Mouse (Mus musculus) left cerebral cortex, adult 18-20 months (tissue): ENCODE measurements around the gene Ptprh. TPM values are rescaled to one million over a fixed set of nuclear protein-coding genes. Genes with fewer than 3 reads are reported as not detected.

Experiments
- DNase-seq, 2 experiments: peaks; one replicate each; pipeline ENCODE4 v3.0.0; 2021 to 2022; ENCODE audit warnings: low spot score in 2 of 2, mixed read lengths in 1 of 2
- long read RNA-seq, 2 experiments: library from polyadenylated mRNA; stranded (forward); transcript quantifications; one replicate each; pipeline ENCODE4 v2.0.0; 2021
- total RNA-seq, 2 experiments: library from RNA; stranded (reverse); gene quantifications; 2 replicates each; pipeline ENCODE4 v1.2.3; 2021

Ptprh gene
- total RNA-seq, result 1 to 10 TPM in 1 of 2 experiments, under 1 TPM in 1; 0.82 to 1.1 TPM
- long read RNA-seq, experiment 1, partial matches to known transcripts, result 1 of 2 reads
- long read RNA-seq, experiment 1, other reads (novel, unspliced or antisense), result 1 of 2 reads
- long read RNA-seq, experiment 2, result 0 reads

DNA sequence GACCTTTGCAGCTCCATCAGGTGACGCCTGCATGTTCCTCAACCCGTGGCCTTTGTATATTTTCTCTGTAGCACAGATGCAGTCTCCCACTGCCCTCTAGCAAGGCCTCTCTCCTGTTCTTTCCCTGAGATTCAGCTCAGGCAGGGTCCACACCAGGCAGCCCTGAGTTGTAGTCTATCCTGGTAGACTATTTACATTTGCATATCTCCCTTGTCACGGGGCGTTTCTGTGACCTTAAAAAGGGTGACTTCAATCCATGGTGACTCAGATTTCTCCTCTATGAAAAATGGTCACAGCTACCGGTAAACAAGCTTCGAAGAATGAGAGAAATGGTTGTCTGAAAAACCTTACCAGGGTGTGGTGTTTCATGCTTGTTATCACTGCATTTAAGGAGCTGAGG lies at the start of gene Ptprh:
Ptprh (minus strand) TSS at position 169 of the 400 bp plus-strand sequence.
- DNase-seq, result no peak

DNA sequence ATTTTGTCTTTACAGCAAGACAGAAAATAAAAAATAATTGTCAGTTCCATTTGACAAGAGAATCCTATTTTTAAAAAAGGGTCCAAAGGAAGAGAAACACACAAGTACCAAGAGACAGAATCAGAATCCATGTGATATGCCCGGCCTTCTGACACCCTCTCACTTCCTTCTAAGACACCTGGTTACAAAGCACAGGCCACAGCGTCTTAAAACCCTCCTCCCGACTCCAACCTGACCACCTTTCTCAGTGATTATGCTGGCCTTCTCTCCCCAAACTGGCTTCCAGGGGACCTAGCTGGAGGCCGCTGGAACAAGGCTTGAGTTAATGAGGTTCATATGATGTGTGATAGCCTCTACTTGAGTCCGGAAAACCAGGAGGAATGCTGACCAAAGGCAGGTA lies 49.5 kb upstream of the Ptprh start:
- no peak for DNase-seq

DNA sequence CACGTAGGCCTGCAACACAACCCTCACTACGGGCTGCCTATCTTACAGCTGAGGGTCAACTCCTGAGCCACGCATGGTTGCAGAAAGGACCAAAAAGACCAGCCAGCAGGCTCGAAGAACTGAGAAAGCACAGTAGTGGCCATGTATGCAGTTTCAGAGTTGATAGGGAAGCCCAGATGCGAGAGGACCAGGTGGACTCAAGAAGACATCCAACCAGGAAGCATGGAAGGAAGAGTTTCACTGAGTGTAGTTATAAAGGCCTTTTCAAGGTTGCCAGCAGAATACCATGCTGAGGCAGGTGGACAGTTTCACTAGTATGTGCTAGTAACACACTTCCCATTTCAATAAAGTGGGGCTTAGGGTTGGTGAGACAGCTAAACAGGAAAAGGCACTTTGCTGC lies 48.9 kb upstream of the Ptprh start:
- DNase-seq, result no peak

DNA sequence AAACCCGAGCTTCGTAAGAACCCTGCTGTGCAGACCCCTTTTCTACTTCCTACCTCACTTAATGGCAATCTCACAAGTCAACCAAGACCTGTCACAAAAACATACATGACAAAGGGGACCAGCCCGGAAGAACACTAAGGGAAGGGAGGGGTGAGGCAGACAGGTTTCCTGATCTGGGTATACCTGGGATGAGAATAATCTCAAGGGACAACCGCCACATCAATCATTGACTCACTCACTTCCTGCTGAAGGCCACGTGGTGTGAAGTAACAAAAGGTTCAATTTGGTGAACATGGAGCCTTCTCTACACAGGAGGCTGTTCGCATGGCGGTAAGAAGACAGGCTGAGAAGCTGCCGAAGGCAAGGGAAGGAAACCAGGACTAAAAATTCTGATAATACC lies 47.7 kb upstream of the Ptprh start:
- DNase-seq, result no peak

DNA sequence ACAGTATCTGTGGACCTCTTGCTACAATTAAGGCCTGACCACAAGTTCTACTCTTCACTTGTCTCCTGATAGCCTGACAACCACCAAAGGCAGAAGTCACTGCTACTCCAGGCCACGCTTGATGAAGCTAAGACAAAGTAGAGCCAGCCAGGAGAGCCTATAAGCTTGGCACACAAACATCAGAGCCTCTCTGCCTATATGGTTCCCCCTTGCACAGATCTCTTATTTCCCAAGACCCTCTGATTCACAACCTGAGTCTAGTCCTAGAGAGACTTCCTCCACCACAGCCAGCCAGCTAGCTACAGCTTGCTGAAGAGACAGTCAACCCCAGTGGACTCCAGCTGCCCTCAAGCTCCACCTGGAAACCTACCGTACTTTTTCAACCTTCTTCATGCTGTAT lies 44.2 kb upstream of the Ptprh start:
- DNase-seq, result no peak

DNA sequence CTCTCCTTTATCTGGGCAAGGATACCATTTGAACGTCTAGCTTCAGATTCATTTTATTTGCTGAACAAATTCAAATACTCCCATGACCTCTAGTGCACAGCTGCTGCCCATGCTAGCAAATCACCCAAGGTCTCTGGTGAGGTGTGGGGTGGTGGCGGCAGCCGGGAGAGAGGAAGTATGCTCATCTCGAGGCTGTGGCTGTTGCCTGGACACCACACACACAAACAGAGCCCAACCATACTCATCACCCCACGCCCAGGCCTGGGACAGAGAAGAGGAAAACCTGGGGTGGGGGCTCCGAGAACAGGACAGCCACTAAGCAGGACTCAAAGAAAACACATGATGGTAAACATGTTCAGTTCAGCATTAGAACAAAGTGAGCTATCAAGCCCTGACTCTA lies 43.5 kb upstream of the Ptprh start:
- no peak for DNase-seq

DNA sequence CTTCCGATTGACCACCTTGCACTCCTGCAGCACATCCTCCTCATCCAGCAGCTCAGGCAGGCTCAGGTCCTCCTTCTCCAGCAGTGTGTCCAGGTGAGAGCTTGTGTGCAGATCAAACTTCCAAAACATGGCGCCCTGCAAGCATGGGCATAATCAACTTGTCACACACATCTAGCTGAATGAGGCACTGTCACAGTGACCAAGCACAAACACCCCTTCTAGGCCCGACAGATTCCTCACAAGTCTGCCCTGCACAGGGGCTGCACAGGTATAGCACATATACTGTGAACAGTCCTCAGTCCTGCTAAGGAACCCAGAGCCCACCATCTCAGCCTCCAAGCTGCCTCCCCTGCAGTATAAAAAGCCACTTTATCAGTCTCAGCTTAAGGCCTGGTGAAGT lies 43.0 kb upstream of the Ptprh start:
- no peak for DNase-seq

DNA sequence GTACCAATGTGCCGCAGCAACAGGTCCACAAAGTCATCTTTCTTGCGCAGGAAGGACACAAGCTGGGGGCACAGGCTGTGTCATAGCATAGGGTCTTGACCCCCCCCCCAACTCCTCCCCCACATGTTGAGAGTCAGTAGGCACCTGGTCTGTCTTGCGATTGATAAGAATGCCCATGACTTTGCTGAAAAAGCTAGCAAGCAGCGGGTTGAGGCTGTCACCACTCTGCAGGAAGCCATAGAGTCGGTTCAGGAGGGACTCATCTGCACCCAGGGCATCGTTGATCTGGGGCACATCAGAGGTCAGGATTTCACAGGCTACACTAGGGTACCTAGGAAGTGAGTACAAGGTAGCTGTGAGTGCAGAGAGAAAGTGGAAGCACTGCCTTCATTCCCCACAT lies 39.4 kb upstream of the Ptprh start:
- DNase-seq, result no peak

DNA sequence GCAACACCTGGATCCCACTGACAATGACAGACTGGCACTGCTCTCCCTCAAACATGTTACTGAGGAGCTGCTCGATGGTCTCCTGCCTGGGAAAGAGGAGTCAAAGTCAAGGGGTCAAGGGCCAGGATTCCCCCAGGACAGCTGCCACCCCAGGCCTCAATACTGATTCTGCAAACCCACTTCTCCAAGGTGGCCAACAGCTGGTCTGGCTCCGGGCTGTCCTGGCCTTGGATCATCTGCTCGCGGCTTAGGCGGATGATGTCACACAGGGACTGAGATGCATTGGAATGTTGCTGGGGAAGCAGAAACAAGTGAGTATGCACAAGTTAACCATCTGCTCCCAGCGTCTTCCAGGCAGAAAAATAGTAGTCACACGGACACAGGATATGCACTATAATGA lies 38.1 kb upstream of the Ptprh start:
- no peak for DNase-seq

DNA sequence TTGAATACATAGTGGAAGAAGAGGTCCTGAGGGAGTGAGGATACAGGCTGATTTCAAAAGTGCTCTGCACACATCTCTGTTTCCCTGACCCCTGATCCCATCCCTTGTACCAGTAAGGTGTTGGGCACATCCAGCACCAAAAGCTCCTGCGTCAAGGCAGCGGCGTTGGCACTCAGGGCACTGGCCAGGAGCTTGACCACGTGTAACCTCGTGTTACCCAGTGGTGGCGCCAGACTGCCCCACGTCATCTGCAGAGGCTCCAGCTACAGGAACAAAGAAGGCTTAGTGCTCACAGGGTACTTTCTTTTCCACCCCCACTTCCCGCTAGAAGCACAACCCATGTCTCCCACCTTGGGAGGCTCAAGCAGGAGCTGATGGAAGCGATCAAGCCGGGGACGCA lies 37.3 kb upstream of the Ptprh start:
- no peak for DNase-seq

DNA sequence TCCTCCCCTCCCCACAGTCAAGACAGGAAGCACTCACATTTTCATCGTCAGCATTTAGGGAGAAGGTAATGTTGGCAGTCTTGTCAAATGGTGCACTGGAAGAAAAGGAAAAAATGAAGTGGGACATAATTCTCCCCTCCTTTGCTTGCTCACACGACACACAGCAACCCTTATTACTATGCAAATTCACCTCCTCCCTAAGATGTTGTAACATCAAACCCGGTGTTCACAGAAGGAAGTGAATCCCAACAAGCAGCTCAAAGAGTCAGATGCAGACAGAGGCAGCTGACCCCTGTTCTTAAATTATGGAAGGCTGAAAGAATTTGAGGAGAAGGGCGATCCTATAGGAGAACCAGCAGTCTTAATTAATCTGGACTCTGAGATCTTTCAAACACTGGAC lies 32.3 kb upstream of the Ptprh start:
- DNase-seq, result no peak

DNA sequence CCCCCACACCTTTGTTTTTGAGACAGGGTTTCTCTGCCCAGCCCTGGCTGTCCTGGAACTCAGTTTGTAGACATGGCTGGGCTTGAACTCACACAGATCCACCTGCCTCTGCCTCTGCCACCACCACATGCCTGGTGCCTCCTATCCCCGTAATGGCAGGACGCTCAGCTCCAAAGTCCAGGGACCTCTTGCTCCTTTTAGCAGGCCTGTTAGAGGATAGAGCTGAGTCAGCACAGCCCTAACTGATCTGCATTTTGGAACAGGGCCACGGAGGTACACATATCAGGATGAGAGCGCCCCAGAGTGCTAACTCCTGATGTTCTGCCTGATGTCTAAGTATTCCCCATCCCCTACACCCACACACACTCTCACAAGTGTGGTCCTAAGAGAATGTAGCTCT lies 27.2 kb upstream of the Ptprh start, which contains the start of gene Tmem86b:
Tmem86b (minus strand) TSS at position 392 of the 400 bp plus-strand sequence.
- DNase-seq, result no peak

DNA sequence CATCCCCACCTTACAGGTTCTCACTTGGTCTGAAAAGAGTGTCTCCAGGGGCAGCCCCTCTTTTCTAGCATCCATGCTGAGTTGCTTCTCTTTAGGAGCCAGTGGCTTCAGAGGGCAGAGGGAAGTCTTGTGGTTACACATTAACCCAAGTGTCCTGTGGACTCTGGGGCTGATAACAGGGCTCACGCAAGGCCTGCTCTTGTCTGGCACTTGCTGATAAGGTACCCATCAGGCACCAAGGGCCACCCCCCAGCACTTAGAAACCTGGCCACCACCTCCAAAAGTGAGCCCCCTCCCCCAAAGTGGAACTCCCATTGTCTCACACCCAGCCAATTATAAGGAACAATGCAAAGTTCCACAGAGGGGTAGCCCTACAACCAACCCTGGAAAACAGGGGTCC lies 26.4 kb upstream of the Ptprh start:
- no peak for DNase-seq

DNA sequence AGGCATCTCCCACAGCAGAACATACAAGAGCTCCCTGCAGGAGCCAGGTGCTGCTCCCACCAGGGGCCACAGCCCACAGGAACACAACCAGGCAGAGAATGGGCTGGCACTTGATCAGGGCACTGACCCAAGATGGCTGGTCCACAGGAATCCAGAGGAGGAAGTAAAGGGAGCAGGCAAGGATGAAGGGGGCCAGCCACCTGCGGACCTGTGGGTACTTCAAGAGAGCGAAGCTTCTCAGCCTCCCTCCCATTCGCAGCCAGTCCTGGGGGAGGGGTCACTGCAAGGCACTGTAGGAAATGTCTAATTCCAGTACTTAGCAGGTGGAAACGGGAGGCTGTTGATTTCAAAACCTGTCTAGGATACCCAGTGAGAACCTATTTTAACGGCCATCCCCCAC lies 25.7 kb upstream of the Ptprh start:
- DNase-seq, result no peak

DNA sequence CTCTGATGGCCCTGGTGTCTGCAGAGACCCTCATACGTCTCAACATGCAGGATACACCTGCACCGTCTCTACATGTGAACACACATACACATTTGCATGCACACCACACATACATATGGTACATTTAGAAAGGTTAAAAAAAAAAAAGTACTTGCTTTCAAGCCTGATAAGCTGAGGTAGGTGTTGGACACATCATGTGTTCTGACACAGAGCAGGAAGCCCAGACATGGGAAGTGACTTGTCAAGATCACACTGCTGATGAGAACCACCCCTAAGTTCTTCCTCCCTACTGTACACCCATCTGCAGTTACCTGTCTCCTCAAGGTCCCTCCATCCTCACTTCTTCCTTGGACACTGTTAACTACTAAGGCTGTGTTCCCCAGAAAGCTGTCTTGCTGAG lies 22.1 kb upstream of the Ptprh start:
- no peak for DNase-seq

DNA sequence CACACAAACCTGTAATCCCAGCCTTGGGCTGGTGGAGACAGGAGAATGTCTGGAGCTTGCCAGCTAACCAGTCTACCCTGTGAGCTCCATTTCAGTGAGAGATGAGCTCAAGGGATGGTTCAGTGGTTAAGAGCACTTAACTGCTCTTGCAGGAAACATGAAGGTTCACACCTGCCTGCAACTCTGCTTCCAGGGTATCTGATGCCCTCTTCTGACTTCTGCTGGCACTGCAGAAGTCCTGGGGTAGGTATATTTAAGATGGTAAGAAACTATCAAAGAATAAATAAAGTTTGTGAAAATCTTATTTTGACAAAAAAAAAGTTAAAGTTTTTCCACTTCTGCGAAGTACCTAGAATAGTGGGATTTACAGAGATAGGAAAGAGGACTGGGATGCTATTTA lies 20.5 kb upstream of the Ptprh start:
- DNase-seq, result no peak

DNA sequence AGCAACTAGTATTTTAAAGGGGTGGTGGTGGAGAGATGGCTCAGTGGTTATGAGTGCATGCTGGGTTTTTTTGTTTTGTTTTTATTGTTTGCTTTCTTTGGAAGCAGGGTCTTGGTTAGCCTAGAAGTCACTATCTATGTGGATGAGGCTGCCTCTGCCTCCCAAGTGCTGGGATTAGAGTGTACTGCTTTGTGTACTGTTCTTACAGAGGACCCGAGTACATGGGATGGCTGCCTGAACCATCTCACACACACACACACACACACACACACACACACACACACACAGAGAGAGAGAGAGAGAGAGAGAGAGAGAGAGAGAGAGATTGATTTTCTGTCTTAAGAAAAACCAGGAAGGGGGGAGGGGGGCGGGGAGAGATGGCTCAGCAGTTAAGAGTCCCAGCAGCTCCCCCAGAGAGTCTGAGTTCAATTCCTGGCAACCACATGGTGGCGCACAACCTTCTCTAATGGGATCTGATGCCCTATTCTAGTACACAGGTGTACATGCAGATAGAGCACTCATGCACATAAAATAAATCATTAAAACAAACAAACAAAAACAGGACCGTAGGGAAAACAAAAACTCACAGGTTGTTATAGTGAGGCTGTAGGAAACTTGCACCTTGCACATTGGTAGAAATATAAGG lies 19.8 kb upstream of the Ptprh start:
- peak; percentile 45 to 60 for DNase-seq

DNA sequence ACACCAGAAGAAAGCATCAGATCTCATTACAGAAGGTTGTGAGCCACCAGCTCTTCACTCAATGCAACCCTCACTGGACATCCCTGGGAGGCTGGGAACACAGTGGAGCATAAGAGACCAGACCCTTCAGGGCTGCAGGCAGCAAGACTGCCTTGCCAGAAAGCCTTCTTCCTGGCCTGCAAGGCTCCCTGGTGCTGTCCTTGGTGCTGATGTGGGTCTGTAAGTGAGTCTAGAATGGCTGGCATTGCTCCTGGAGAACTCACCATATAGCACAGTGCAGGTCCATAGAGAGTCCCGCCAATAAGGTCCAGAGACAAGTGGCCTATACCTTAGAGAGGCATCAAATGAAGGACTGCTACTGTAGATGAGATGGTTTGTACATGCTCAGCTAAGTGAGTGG lies 16.1 kb upstream of the Ptprh start:
- no peak for DNase-seq

DNA sequence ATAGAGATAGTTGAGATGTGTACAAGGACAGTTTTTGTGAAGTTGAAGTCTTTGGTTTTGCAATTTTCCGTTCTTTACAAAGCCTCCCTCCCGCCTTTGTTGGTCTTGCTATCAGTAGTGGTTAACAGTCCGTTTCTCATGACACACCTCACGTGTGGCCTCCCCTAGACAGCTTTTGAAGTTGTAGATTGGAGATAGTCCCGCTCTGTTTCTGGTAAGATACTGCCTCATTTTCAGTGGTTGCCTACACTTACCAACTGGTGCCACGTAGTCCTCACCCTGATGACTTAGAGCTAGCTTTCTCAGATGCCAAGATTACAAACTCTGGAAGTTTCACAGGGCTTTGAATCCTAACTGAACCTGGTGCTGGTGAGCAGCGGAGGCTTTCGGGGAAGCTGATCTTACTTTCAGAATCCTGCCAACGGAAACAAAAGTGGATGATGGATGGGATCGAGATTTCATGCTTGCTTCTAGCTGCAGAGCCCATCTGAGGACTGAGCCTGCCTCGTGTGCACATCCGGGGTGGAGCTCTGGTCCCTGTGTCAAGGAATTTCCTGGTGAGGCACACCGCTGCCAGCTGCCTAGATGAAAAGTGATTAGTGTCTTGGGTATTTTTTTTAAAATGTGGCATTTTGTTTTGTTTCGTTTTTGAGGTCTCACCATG lies 10.0 kb upstream of the Ptprh start:
- DNase-seq, result no peak

DNA sequence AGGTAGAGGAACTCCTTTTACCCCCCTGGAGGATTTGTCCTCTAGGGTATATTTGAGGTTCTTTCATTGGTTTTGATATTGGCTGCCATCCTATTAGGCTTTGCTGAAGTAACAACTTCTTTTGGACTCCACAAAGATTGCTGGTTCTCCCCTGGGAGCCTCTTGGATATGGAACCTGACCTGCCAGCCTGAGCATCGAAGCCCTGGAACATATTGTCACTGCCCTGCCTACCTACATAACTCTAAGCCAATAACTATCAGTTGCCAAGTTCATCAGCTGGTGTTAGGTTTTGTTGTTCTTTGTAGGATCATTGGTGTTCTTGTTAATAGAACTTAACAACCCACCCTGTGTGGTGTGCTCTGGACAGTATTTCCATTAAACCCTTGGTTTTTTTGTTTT lies 9.1 kb upstream of the Ptprh start:
- no peak for DNase-seq

DNA sequence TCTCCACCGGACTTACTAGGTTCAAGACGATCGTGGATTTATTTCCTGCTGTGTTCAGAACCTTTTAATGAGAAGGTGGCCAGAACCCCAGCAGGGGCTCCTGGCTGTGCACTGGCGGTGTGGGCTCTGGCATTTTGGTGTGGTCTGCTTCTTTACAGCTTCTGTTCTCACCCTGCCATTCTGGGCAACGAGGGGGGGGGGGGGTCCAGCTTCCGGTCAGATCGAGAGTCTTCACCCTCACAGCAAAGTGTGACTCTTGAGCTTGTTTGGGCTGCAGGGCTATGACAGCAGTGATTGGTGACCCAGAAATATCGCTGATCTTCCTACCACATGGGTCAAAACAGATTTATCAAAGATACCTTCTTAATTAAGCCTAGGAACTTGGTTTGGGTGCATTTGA lies 8.5 kb upstream of the Ptprh start:
- DNase-seq, result no peak

DNA sequence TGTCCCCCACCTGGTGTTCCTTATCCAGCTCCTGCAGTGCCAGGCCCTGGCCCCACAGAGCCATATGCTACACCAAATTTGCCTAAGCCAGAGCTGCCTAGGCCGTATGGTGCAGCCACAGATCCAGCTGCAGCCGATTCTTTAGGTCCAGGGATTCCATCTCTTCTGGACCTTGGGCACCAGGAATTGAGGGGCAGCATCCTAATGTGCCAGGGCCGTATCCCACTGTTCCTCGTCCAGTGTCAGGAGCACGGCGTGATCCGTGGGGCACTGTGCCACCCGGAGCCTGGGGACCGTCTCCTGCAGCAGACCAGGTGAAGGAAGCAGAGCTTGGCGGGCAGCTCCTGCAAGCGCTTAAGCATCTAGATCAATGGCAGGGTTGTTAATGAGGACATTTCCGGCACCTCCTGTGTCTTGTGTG lies 8.1 kb upstream of the Ptprh start:
- no peak for DNase-seq

DNA sequence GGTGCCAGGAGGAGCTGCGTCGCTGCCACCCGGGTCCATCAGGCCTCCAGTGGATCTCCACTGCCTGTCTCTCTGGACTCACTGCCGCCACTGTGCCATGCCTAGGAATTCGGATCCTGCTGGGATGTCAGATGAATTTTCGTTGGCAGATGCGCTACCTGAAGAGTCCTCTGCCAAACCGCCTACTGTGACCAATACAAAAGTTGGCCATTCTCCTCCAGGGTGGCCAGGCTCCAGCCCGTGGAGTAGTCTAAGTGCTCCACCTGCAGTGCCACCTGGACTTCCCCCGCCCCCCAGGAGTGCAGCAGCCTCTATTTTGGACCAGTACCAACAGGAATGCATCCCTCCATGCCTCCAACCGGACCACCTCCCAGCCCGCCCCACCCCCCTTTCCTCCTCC lies 7.7 kb upstream of the Ptprh start:
- no peak for DNase-seq
